Mouse (Mus musculus): ENCODE measurements around the gene Islr. TPM values are rescaled to one million over a fixed set of nuclear protein-coding genes. Genes with fewer than 3 reads are reported as not detected.

Islr gene
- total and polyA plus RNA-seq, 2 experiments from 2014 or later: 32.5 to 68.8 TPM

DNA sequence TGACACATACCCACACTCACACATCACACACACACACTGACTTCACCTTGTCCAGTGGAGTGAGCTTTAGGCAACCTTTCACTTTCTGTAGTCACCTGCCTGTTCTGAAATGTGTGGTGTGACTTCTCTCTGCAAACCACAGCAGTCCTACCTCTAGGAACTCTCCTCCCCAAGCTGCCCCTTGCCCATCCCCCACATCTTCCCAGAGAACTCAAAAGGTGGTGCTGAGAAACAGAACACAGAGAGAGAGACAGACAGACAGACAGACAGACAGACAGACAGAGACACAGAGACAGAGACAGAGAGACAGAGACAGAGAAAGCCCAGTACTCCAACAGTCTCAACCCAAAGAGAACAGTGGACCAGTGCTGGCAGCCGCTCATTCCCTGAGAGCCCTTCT lies 8.4 kb downstream of the Islr start:
- no peak for ATAC-seq (ENCODE audit: low FRiP score)

DNA sequence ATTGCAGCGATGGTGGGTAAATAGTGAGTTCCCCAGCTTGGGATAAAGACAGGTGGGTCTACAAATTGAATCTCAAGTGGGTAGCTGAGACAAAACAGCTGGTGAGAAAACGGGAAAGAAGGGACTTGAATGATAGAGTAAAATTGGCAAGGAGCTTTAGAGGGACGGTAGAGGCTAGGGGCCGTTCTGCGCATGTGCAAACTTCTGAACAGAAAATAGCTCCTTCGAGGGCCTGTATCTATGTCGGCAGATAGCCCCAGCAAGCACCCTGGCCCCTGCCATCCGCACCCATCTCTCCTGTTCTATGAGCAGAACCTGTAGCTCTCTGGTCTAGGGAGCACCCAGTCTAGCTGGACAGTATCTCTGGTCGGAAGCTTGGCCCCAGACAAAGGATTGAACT lies 9.9 kb downstream of the Islr start:
- Histone ChIP-seq H3K4me2 (ENCODE audit: low read depth, low read length, poor library complexity, severe bottlenecking) (no peak overlapping the region), H3K9me3 (ENCODE audit: low read length) (no peaks in the 10 kb centered on the region), H3K36me3 (ENCODE audit: insufficient read depth, low read length) (no peaks in the 10 kb centered on the region), H3K9ac (replicated peaks; ENCODE audit: low read length, poor library complexity, severe bottlenecking) (no peak overlapping the region), H3K4me3 (ENCODE audit: low read depth, low read length) (no peak overlapping the region), H3K27ac (ENCODE audit: low read depth, low read length) (no peak overlapping the region), H3K27me3 (ENCODE audit: insufficient read depth, low read length) (peaks cover 27% of the 10 kb centered on the region), H3K4me1 (ENCODE audit: insufficient read depth, low read length) (peaks cover 4% of the 10 kb centered on the region)
- DNase-seq (ENCODE audit: low spot score) (no peak), ATAC-seq (ENCODE audit: low FRiP score) (no peak)
- WGBS: 62% methylated on average over 9 of the region's 9 CpGs
- TF ChIP-seq CTCF (IDR thresholded peaks at IDR 0.05): no peak

More for the DNA sequence above, 8.4 kb downstream of the Islr start:
- peaks cover 41% of the 10 kb centered on the region for H3K27me3 ChIP-seq (ENCODE audit: insufficient read depth, low read length)
- TF ChIP-seq CTCF (IDR thresholded peaks at IDR 0.05): no peak
- no peaks in the 10 kb centered on the region for H3K36me3 ChIP-seq (ENCODE audit: insufficient read depth, low read length)
- WGBS: 19% methylated on average over 1 of the region's 1 CpGs
- H3K4me2 ChIP-seq (ENCODE audit: low read depth, low read length, poor library complexity, severe bottlenecking): peak overlapping the region; percentile 66
- peak overlapping the region; percentile 35; the same call in 1 of the 2 replicates for H3K4me3 ChIP-seq (ENCODE audit: low read depth, low read length)
- H3K4me1 ChIP-seq (ENCODE audit: insufficient read depth, low read length): peaks cover 4% of the 10 kb centered on the region
- H3K27ac ChIP-seq (ENCODE audit: low read depth, low read length): no peak overlapping the region
- no peak for DNase-seq (ENCODE audit: low spot score)
- H3K9ac ChIP-seq (replicated peaks; ENCODE audit: low read length, poor library complexity, severe bottlenecking): no peak overlapping the region
- no peaks in the 10 kb centered on the region for H3K9me3 ChIP-seq (ENCODE audit: low read length)

DNA sequence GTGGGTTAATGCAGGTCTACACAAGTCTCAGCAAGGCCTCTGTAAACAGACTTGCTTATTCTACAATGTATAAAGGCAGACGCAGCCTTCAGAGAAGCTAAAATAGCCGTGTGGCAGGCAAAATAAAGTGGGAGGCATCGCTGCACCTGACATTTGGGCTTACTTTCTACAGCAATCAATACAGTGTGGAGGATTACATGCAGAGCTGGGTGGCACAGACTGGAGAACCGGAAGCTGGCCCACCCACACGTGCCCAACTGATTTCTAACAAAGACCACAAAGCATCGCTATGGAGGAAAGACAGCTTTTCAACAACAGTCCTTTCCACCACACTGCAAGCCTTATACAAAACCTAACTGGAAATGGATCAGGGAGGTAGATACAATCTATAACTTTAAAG lies 19.6 kb downstream of the Islr start:
- H3K27me3 ChIP-seq (ENCODE audit: insufficient read depth, low read length): no peaks in the 10 kb centered on the region
- no peak for DNase-seq (ENCODE audit: low spot score)
- H3K4me1 ChIP-seq (ENCODE audit: insufficient read depth, low read length): no peaks in the 10 kb centered on the region
- no peaks in the 10 kb centered on the region for H3K36me3 ChIP-seq (ENCODE audit: insufficient read depth, low read length)
- no peak for TF ChIP-seq CTCF (IDR thresholded peaks at IDR 0.05)
- H3K9ac ChIP-seq (replicated peaks; ENCODE audit: low read length, poor library complexity, severe bottlenecking): no peak overlapping the region
- H3K4me3 ChIP-seq (ENCODE audit: low read depth, low read length): no peak overlapping the region
- WGBS: 45% methylated on average over 6 of the region's 6 CpGs
- no peak overlapping the region for H3K4me2 ChIP-seq (ENCODE audit: low read depth, low read length, poor library complexity, severe bottlenecking)
- no peaks in the 10 kb centered on the region for H3K9me3 ChIP-seq (ENCODE audit: low read length)
- H3K27ac ChIP-seq (ENCODE audit: low read depth, low read length): no peak overlapping the region
- ATAC-seq (ENCODE audit: low FRiP score): no peak

DNA sequence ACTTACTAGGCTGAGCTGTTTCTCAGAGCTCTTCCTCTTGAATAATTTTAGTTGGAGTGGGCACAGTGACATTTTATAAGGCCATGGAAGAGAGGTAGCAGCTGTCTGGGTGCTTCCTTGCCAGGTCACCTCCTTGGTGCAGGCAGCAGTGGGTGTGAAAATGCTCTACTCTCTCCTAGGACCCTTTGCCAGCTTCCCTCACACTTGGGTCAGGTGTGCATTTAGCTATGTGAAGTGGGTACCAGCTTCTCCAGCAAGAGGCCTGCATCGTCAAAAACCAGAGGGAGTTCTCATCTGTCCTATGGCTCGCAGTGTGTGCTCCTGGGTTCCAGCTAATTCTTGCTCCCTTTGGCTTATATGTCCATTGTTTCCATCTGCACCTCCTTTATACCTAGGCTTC lies 24.7 kb downstream of the Islr start:
- no peak overlapping the region for H3K4me3 ChIP-seq (ENCODE audit: low read depth, low read length)
- WGBS: 83% methylated on average over 2 of the region's 2 CpGs
- ATAC-seq (ENCODE audit: low FRiP score) (no peak), DNase-seq (ENCODE audit: low spot score) (no peak)
- no peaks in the 10 kb centered on the region for H3K9me3 ChIP-seq (ENCODE audit: low read length)
- TF ChIP-seq CTCF (IDR thresholded peaks at IDR 0.05): no peak
- no peaks in the 10 kb centered on the region for H3K4me1 ChIP-seq (ENCODE audit: insufficient read depth, low read length)
- no peak overlapping the region for H3K9ac ChIP-seq (replicated peaks; ENCODE audit: low read length, poor library complexity, severe bottlenecking)
- H3K27me3 ChIP-seq (ENCODE audit: insufficient read depth, low read length): no peaks in the 10 kb centered on the region
- H3K4me2 ChIP-seq (ENCODE audit: low read depth, low read length, poor library complexity, severe bottlenecking): no peak overlapping the region
- no peaks in the 10 kb centered on the region for H3K36me3 ChIP-seq (ENCODE audit: insufficient read depth, low read length)
- H3K27ac ChIP-seq (ENCODE audit: low read depth, low read length): no peak overlapping the region

DNA sequence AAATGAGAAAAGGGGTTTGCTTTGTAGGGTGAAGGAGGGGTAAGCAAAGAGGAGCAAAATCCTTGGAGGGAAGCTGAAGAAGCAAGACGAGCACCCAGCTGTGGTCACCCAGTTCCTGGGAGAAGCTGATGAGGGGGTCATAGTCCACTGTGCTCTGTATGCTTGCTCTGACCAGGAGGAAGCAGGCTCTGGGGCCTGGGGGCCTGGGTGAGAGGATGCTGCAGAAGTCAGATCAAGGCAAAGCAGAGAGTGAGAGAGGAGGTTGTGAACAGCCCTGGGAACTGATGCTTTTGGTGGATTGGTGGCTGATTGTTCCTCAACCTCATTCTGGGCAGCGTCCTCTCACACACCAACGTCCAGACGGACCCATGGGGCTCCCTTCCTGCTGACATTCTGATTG lies 26.9 kb downstream of the Islr start:
- 44% methylated on average over 4 of the region's 4 CpGs for WGBS
- Histone ChIP-seq H3K27ac (ENCODE audit: low read depth, low read length) (no peak overlapping the region), H3K4me3 (ENCODE audit: low read depth, low read length) (no peak overlapping the region), H3K9ac (replicated peaks; ENCODE audit: low read length, poor library complexity, severe bottlenecking) (no peak overlapping the region), H3K9me3 (ENCODE audit: low read length) (no peaks in the 10 kb centered on the region), H3K27me3 (ENCODE audit: insufficient read depth, low read length) (no peaks in the 10 kb centered on the region), H3K4me2 (ENCODE audit: low read depth, low read length, poor library complexity, severe bottlenecking) (no peak overlapping the region), H3K36me3 (ENCODE audit: insufficient read depth, low read length) (no peaks in the 10 kb centered on the region), H3K4me1 (ENCODE audit: insufficient read depth, low read length) (no peaks in the 10 kb centered on the region)
- DNase-seq (ENCODE audit: low spot score): no peak
- ATAC-seq (ENCODE audit: low FRiP score): no peak
- TF ChIP-seq CTCF (IDR thresholded peaks at IDR 0.05): no peak

DNA sequence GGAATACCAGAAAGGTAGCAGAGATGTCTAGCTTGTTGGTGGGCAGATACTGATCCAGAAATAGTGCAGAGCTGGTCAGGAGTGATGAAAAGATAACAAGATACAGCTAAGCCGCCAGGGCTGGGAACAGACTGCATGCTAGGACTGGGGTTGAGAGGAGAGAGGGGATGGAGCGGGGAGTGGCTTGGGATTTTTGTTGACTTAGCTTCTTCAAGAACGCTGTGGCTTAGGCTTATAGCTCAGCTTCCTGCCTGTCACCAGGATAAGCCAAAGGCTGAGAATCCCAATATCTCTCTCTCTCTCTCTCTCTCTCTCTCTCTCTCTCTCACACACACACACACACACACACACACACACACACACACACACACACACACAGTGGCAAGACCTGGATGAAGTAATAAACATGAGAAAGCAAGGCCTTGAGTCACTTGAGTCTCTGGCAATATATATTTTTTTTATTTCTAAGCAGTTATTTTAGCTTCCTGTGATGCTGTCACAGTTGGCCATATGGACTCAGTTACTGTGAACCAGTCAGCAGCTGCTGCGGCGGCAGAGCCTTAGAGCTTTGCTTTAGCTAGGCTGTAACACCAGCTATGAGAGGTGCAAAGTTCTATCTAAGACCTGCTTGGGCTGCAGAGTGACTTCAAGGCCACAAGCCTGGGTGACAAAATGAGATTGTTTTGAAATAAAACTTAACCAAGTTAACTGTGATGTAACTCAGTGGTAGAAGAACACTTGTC lies 28.2 kb downstream of the Islr start:
- Histone ChIP-seq H3K27me3 (ENCODE audit: insufficient read depth, low read length) (no peaks in the 10 kb centered on the region), H3K27ac (ENCODE audit: low read depth, low read length) (no peak overlapping the region)
- 50% methylated on average over 5 of the region's 5 CpGs for WGBS

More for the DNA sequence above, 28.2 kb downstream of the Islr start:
- Histone ChIP-seq H3K4me2 (ENCODE audit: low read depth, low read length, poor library complexity, severe bottlenecking) (no peak overlapping the region), H3K4me3 (ENCODE audit: low read depth, low read length) (no peak overlapping the region), H3K36me3 (ENCODE audit: insufficient read depth, low read length) (no peaks in the 10 kb centered on the region), H3K4me1 (ENCODE audit: insufficient read depth, low read length) (no peaks in the 10 kb centered on the region), H3K9me3 (ENCODE audit: low read length) (no peaks in the 10 kb centered on the region), H3K9ac (replicated peaks; ENCODE audit: low read length, poor library complexity, severe bottlenecking) (no peak overlapping the region)
- DNase-seq (ENCODE audit: low spot score) (no peak), ATAC-seq (ENCODE audit: low FRiP score) (no peak)
- TF ChIP-seq CTCF (IDR thresholded peaks at IDR 0.05): no peak
